Mouse (Mus musculus) liver, adult 2 months (tissue): ENCODE results near the gene Ephx3. TPM values are rescaled to one million over a fixed set of nuclear protein-coding genes. Genes with fewer than 3 reads are reported as not detected.

Experiments
- DNase-seq: peaks from one replicate; pipeline ENCODE4 v3.0.0-alpha.2; 2011; ENCODE audit warnings: low read depth, low spot score; ENCODE audit errors: extremely low read depth
- H3K27ac ChIP-seq: fragments of 200-500 bp; replicated peaks from 2 replicates; pipeline ENCODE4 v1.5.1; 2012; ENCODE audit warnings: low read depth, mild to moderate bottlenecking, control low read depth, inconsistent platforms, low read length; ENCODE audit not compliant: insufficient read depth
- H3K27me3 ChIP-seq: fragments of 200-500 bp; 2 replicates; pipeline ENCODE4 v1.6.1; 2012; ENCODE audit warnings: mild to moderate bottlenecking, moderate library complexity, low read length, inconsistent platforms; ENCODE audit not compliant: control insufficient read depth, insufficient read depth
- H3K36me3 ChIP-seq: fragments of 200-500 bp; 2 replicates; pipeline ENCODE4 v1.6.1; 2012; ENCODE audit warnings: low read length, inconsistent platforms; ENCODE audit not compliant: control insufficient read depth, insufficient read depth
- H3K4me1 ChIP-seq: fragments of 200-500 bp; 2 replicates; pipeline ENCODE4 v1.6.1; 2011; ENCODE audit warnings: low read length; ENCODE audit not compliant: control insufficient read depth, insufficient read depth
- H3K4me3 ChIP-seq: fragments of 200-500 bp; 2 replicates; pipeline ENCODE4 v1.5.1; 2011; ENCODE audit warnings: low read depth, mild to moderate bottlenecking, control low read depth, low read length, moderate library complexity; ENCODE audit not compliant: insufficient read depth
- H3K79me2 ChIP-seq: fragments of 200-500 bp; 2 replicates; pipeline ENCODE4 v1.6.1; 2012; ENCODE audit warnings: inconsistent platforms, mild to moderate bottlenecking, low read length, moderate library complexity; ENCODE audit not compliant: control insufficient read depth, insufficient read depth
- H3K9ac ChIP-seq: fragments of 200-500 bp; 2 replicates; pipeline ENCODE4 v1.6.1; 2012; ENCODE audit warnings: low read depth, mild to moderate bottlenecking, control low read depth, inconsistent platforms, low read length
- CTCF ChIP-seq: fragments of 200-500 bp; IDR thresholded peaks from 2 replicates; pipeline ENCODE4 v1.5.1; 2011; ENCODE audit warnings: low read depth, low read length, control low read depth
- POLR2A ChIP-seq: fragments of 200-500 bp; IDR thresholded peaks from 2 replicates; pipeline ENCODE4 v1.6.1; 2011; ENCODE audit warnings: low read length, control low read depth; ENCODE audit not compliant: insufficient read depth; ENCODE audit errors: extremely low read depth
- WGBS: fragments of 180-500 bp; shearing (Covaris S2); methylation state at CpG from one replicate; pipeline ENCODE4 v1.1.7; 2018; 5-methylcytosine and 5-hydroxymethylcytosine counted together
- polyA plus RNA-seq: library from polyadenylated mRNA; depleted of rRNA; stranded (reverse); fragments of >200 nt; gene quantifications from 2 replicates; pipeline ENCODE4 v1.2.3, GENCODE M21; 2012
- total RNA-seq: library from RNA; depleted of rRNA; stranded (reverse); fragments of >200 nt; gene quantifications from 2 replicates; pipeline ENCODE4 v1.2.3, GENCODE M21; 2014

The Ephx3 gene
- total and polyA plus RNA-seq, 2 experiments = 0.09 to 0.21 TPM

GRCm38 (mm10) chr17:32205345-32205744 is 16.0 kb upstream of the Ephx3 start:
- Histone ChIP-seq H3K27me3 (no peaks in the 10 kb centered on the region), H3K4me1 (no peaks in the 10 kb centered on the region; the same call in 1 of the 2 replicates), H3K27ac (no peak overlapping the region), H3K36me3 (peaks cover 78% of the 10 kb centered on the region), H3K4me3 (no peak overlapping the region), H3K9ac (no peak overlapping the region), H3K79me2 (no peaks in the 10 kb centered on the region)
- TF ChIP-seq POLR2A = no peak
- TF ChIP-seq CTCF = no peak
- WGBS = 52% methylated on average over 3 of the region's 3 CpGs
- peak; percentile 31 for DNase-seq

- WGBS = 90% methylated on average over 3 of the region's 3 CpGs
Observed at GRCm38 (mm10) chr17:32202972-32203371, 13.6 kb upstream of the Ephx3 start.

GRCm38 (mm10) chr17:32201086-32201485 is 11.7 kb upstream of the Ephx3 start:
- no peaks in the 10 kb centered on the region for H3K4me1 ChIP-seq
- no peak for DNase-seq
- TF ChIP-seq POLR2A (no peak), CTCF (no peak)
- 93% methylated on average over 5 of the region's 5 CpGs for WGBS
- H3K27ac ChIP-seq = no peak overlapping the region
- H3K9ac ChIP-seq = no peak overlapping the region
- H3K79me2 ChIP-seq = no peaks in the 10 kb centered on the region
- peaks cover 53% of the 10 kb centered on the region for H3K36me3 ChIP-seq
- H3K4me3 ChIP-seq = no peak overlapping the region
- no peaks in the 10 kb centered on the region for H3K27me3 ChIP-seq

More at GRCm38 (mm10) chr17:32202972-32203371, 13.6 kb upstream of the Ephx3 start:
- Histone ChIP-seq H3K27ac (no peak overlapping the region), H3K36me3 (peaks cover 67% of the 10 kb centered on the region), H3K4me1 (no peaks in the 10 kb centered on the region), H3K9ac (no peak overlapping the region), H3K27me3 (no peaks in the 10 kb centered on the region), H3K4me3 (no peak overlapping the region), H3K79me2 (no peaks in the 10 kb centered on the region)
- TF ChIP-seq CTCF (no peak), POLR2A (no peak)
- DNase-seq = no peak

GRCm38 (mm10) chr17:32199796-32200195 is 10.4 kb upstream of the Ephx3 start:
- H3K4me3 ChIP-seq = no peak overlapping the region
- no peak overlapping the region for H3K27ac ChIP-seq
- H3K79me2 ChIP-seq = no peaks in the 10 kb centered on the region
- H3K27me3 ChIP-seq = no peaks in the 10 kb centered on the region
- peaks cover 43% of the 10 kb centered on the region for H3K36me3 ChIP-seq
- no peak for DNase-seq
- no peaks in the 10 kb centered on the region for H3K4me1 ChIP-seq
- WGBS = 88% methylated on average over 2 of the region's 2 CpGs
- TF ChIP-seq POLR2A (no peak), CTCF (no peak)
- H3K9ac ChIP-seq = no peak overlapping the region

GRCm38 (mm10) chr17:32197156-32197555 is 7.8 kb upstream of the Ephx3 start:
- whole genome bisulfite sequencing = 89% methylated on average over 14 of the region's 14 CpGs

GRCm38 (mm10) chr17:32195725-32196124 is 6.4 kb upstream of the Ephx3 start:
- 93% methylated on average over 5 of the region's 5 CpGs for WGBS
- peaks cover 20% of the 10 kb centered on the region for H3K36me3 ChIP-seq
- TF ChIP-seq CTCF (no peak), POLR2A (no peak)

More at GRCm38 (mm10) chr17:32197156-32197555, 7.8 kb upstream of the Ephx3 start:
- Histone ChIP-seq H3K36me3 (peaks cover 28% of the 10 kb centered on the region), H3K4me3 (no peak overlapping the region), H3K79me2 (no peaks in the 10 kb centered on the region), H3K4me1 (no peaks in the 10 kb centered on the region), H3K27ac (no peak overlapping the region), H3K27me3 (no peaks in the 10 kb centered on the region), H3K9ac (no peak overlapping the region)
- TF ChIP-seq CTCF = no peak
- TF ChIP-seq POLR2A = no peak
- no peak for DNase-seq

More at GRCm38 (mm10) chr17:32195725-32196124, 6.4 kb upstream of the Ephx3 start:
- Histone ChIP-seq H3K27ac (no peak overlapping the region), H3K27me3 (no peaks in the 10 kb centered on the region), H3K4me3 (no peak overlapping the region), H3K79me2 (no peaks in the 10 kb centered on the region), H3K4me1 (no peaks in the 10 kb centered on the region), H3K9ac (no peak overlapping the region)
- DNase-seq = no peak
